ENCODE assay signal across 8 mouse cellular contexts in genomic region chr6:124812848-124813247, GRCm38 (mm10). TPM values are rescaled to one million over a fixed set of nuclear protein-coding genes. Genes with fewer than 3 reads are reported as not detected.
DNase-seq lines count a peak whose midpoint lies in the region; TF ChIP-seq lines count a peak whose summit lies in the region.

No protein-coding gene starts in this region.

- peak overlapping the region; percentile 79 for H3K9ac ChIP-seq in liver, adult 2 months (ENCODE audit: low read depth, low read length)

- H3K27me3 ChIP-seq in liver, adult 2 months (ENCODE audit: control insufficient read depth, insufficient read depth, low read length), result no peaks in the 10 kb centered on the region

- WGBS in liver, adult 2 months, result 14% methylated on average over 9 of the region's 9 CpGs

- no peak for TF ChIP-seq CTCF in liver, adult 2 months (IDR thresholded peaks at IDR 0.05; ENCODE audit: low read depth, low read length)

- intact Hi-C loops in left cerebral cortex, postnatal 4 days (cut with DNase I), result no loop called here

- peaks cover 10% of the 10 kb centered on the region for H3K36me3 ChIP-seq in liver, adult 2 months (ENCODE audit: control insufficient read depth, insufficient read depth, low read length)

- DNase-seq in embryo, embryonic 10.5 days (ENCODE audit: low spot score), result peak; percentile 45
- no peak for DNase-seq in embryo, embryonic 9.5 days (ENCODE audit: extremely low spot score)
- DNase-seq in thymus, postnatal 4 days, result peak; percentile 33
- DNase-seq in thymus, postnatal 0 days (ENCODE audit: low spot score), result no peak
- peak; percentile 78 for DNase-seq in liver, adult 2 months (ENCODE audit: extremely low read depth, low read depth, low spot score)
- peak; percentile 48 for DNase-seq in yolk sac, embryonic 10.5 days (ENCODE audit: low spot score)
- no peak for DNase-seq in left cerebral cortex, postnatal 4 days
- no peak for DNase-seq in layer of hippocampus, adult 11-12 months (ENCODE audit: low spot score)

- no peaks in the 10 kb centered on the region for H3K79me2 ChIP-seq in liver, adult 2 months (ENCODE audit: control insufficient read depth, insufficient read depth, low read length)

- peaks cover 23% of the 10 kb centered on the region for H3K4me1 ChIP-seq in liver, adult 2 months (ENCODE audit: control insufficient read depth, insufficient read depth, low read length)

- TF ChIP-seq POLR2A in liver, adult 2 months (IDR thresholded peaks at IDR 0.05; ENCODE audit: extremely low read depth, insufficient read depth, low read length), result no peak

- H3K27ac ChIP-seq in liver, adult 2 months (replicated peaks; ENCODE audit: insufficient read depth, low read depth, low read length), result peak overlapping the region; percentile 76

- H3K4me3 ChIP-seq in liver, adult 2 months (ENCODE audit: insufficient read depth, low read depth, low read length), result peak overlapping the region; percentile 80

RNA-seq across cellular contexts. Expression of gene Tpi1, which starts 1.2 kb away (rescaled TPM):
- 231 and 275 TPM in 2 replicates for polyA plus RNA-seq in thymus, postnatal 0 days (2015; fragmentation: Nextera tagmentation; extraction: Ambion mirVana)
- total RNA-seq in liver, adult 2 months (2014; rRNA removed), result 422 and 433 TPM in 2 replicates
- 491 and 524 TPM in 2 replicates for polyA plus RNA-seq in liver, adult 2 months (2012; rRNA removed)
- total RNA-seq in left cerebral cortex, postnatal 4 days (2021), result 100 to 1,000 TPM; 275 to 296 TPM

RNA-seq across cellular contexts. Expression of gene Spsb2, which starts 4.4 kb away (rescaled TPM):
- 8.9 and 9.4 TPM in 2 replicates for polyA plus RNA-seq in thymus, postnatal 0 days (2015; fragmentation: Nextera tagmentation; extraction: Ambion mirVana)
- total RNA-seq in liver, adult 2 months (2014; rRNA removed), result 9.9 and 14.1 TPM in 2 replicates
- 20.1 and 21.6 TPM in 2 replicates for polyA plus RNA-seq in liver, adult 2 months (2012; rRNA removed)
- total RNA-seq in left cerebral cortex, postnatal 4 days (2021), result 1 to 10 TPM; 4.1 TPM

RNA-seq across cellular contexts. Expression of gene Usp5, which starts 16.4 kb away (rescaled TPM):
- 93.0 and 93.4 TPM in 2 replicates for polyA plus RNA-seq in thymus, postnatal 0 days (2015; fragmentation: Nextera tagmentation; extraction: Ambion mirVana)
- 50.5 and 55.9 TPM in 2 replicates for total RNA-seq in liver, adult 2 months (2014; rRNA removed)
- polyA plus RNA-seq in liver, adult 2 months (2012; rRNA removed), result 47.9 and 49.3 TPM in 2 replicates
- 100 to 1,000 TPM; 192 to 202 TPM for total RNA-seq in left cerebral cortex, postnatal 4 days (2021)

RNA-seq across cellular contexts. Expression of gene Cdca3, which starts 16.5 kb away (rescaled TPM):
- 240 and 258 TPM in 2 replicates for polyA plus RNA-seq in thymus, postnatal 0 days (2015; fragmentation: Nextera tagmentation; extraction: Ambion mirVana)
- total RNA-seq in liver, adult 2 months (2014; rRNA removed), result 1.1 and 3.2 TPM in 2 replicates
- 2.1 and 2.6 TPM in 2 replicates for polyA plus RNA-seq in liver, adult 2 months (2012; rRNA removed)
- 10 to 100 TPM in 1 of 2 experiments, 1 to 10 TPM in 1; 6.9 to 10.8 TPM for total RNA-seq in left cerebral cortex, postnatal 4 days (2021)

RNA-seq across cellular contexts. Expression of gene Gnb3, which starts 27.2 kb away (rescaled TPM):
- 2.3 and 2.4 TPM in 2 replicates for polyA plus RNA-seq in thymus, postnatal 0 days (2015; fragmentation: Nextera tagmentation; extraction: Ambion mirVana)
- total RNA-seq in liver, adult 2 months (2014; rRNA removed), result not detected in 2 replicates
- not detected in 2 replicates for polyA plus RNA-seq in liver, adult 2 months (2012; rRNA removed)
- total RNA-seq in left cerebral cortex, postnatal 4 days (2021), result under 1 TPM; 0.32 to 0.46 TPM

Comparison
In these comparisons a context has a peak if more than half of its experiments do, and no peak if none do; other contexts are left out.
1. DNase-seq: peak in embryo, embryonic 10.5 days (single experiment), thymus, postnatal 4 days (single experiment), liver, adult 2 months (single experiment) and yolk sac, embryonic 10.5 days (single experiment); none in embryo, embryonic 9.5 days (single experiment), thymus, postnatal 0 days (single experiment), left cerebral cortex, postnatal 4 days (single experiment) and layer of hippocampus, adult 11-12 months (single experiment).